Mouse (Mus musculus): ENCODE results near the gene Smarca5. TPM values are rescaled to one million over a fixed set of nuclear protein-coding genes. Genes with fewer than 3 reads are reported as not detected.

The Smarca5 gene
- total and polyA plus RNA-seq, 3 experiments, result 59.0 to 140 (median 89.1) TPM

GRCm38 (mm10) chr8:80780271-80780670 is 41.0 kb upstream of the Smarca5 start:
- H3K9me3 ChIP-seq (replicated peaks; ENCODE audit: insufficient read depth, low read length), result no peaks in the 10 kb centered on the region
- no peak for DNase-seq (ENCODE audit: low read depth, low spot score)
- no peak overlapping the region for H3K9ac ChIP-seq (ENCODE audit: control insufficient read depth, low read depth, low read length, poor library complexity, severe bottlenecking)
- H3K4me1 ChIP-seq (ENCODE audit: control insufficient read depth in 1 of 2, insufficient read depth in 2 of 2, low read length in 2 of 2), result no peaks in the 10 kb centered on the region
- no peak overlapping the region for H3K27ac ChIP-seq (ENCODE audit: control insufficient read depth, low read depth, low read length)
- H3K36me3 ChIP-seq (ENCODE audit: control insufficient read depth in 1 of 2, insufficient read depth in 2 of 2, low read length in 2 of 2), result peaks cover 0 to 6% of the 10 kb centered on the region in 2 experiments; a peak in 2 of 4 replicates
- H3K79me2 ChIP-seq (ENCODE audit: control insufficient read depth, insufficient read depth, low read length, poor library complexity), result no peaks in the 10 kb centered on the region
- TF ChIP-seq ZKSCAN1 (IDR thresholded peaks at IDR 0.05; ENCODE audit: low read depth, low read length) (no peak), USF1 (IDR thresholded peaks at IDR 0.05; ENCODE audit: low read depth, low read length) (no peak), SIN3A (IDR thresholded peaks at IDR 0.05; ENCODE audit: low read length) (no peak), CHD2 (IDR thresholded peaks at IDR 0.05; ENCODE audit: low read length) (no peak), KAT2A (conservative IDR thresholded peaks at IDR 0.05; ENCODE audit: low read depth, low read length) (no peak), MAFK (IDR thresholded peaks at IDR 0.05; ENCODE audit: borderline replicate concordance, low read depth, low read length) (no peak), ETS1 (IDR thresholded peaks at IDR 0.05; ENCODE audit: low read depth, low read length) (no peak), RAD21 (IDR thresholded peaks at IDR 0.05; ENCODE audit: low read depth, low read length) (no peak), POLR2A (IDR thresholded peaks at IDR 0.05; ENCODE audit: control insufficient read depth in 1 of 2, insufficient read depth in 1 of 2, low read depth in 1 of 2, low read length in 2 of 2, poor library complexity in 1 of 2) (no peak), MEF2A (IDR thresholded peaks at IDR 0.05; ENCODE audit: extremely low read depth, insufficient replicate concordance, low read depth, low read length, poor library complexity, severe bottlenecking) (no peak), BHLHE40 (IDR thresholded peaks at IDR 0.05; ENCODE audit: borderline replicate concordance, low read depth, low read length) (no peak), TCF12 (IDR thresholded peaks at IDR 0.05; ENCODE audit: low read depth, low read length) (no peak), ZMIZ1 (IDR thresholded peaks at IDR 0.05; ENCODE audit: low read depth, low read length) (no peak), ZNF384 (IDR thresholded peaks at IDR 0.05; ENCODE audit: low read depth, low read length) (no peak), JUND (IDR thresholded peaks at IDR 0.05; ENCODE audit: low read depth, low read length) (no peak), UBTF (IDR thresholded peaks at IDR 0.05; ENCODE audit: borderline replicate concordance, insufficient read depth, low read depth, low read length) (no peak), ELF1 (IDR thresholded peaks at IDR 0.05; ENCODE audit: low read depth, low read length) (no peak), GATA1 (IDR thresholded peaks at IDR 0.05; ENCODE audit: low read depth, low read length) (no peak), POLR2AphosphoS5 (IDR thresholded peaks at IDR 0.05; ENCODE audit: borderline replicate concordance, low read depth, low read length) (no peak), CHD1 (IDR thresholded peaks at IDR 0.05; ENCODE audit: low read depth, low read length) (no peak)
- no peaks in the 10 kb centered on the region for H3K27me3 ChIP-seq (ENCODE audit: control insufficient read depth in 1 of 2, insufficient read depth in 2 of 2, low read length in 2 of 2)
- H3K4me3 ChIP-seq (ENCODE audit: control insufficient read depth in 1 of 2, insufficient read depth in 1 of 2, low read depth in 2 of 2, low read length in 2 of 2), result no peak overlapping the region

GRCm38 (mm10) chr8:80776436-80776835 is 37.1 kb upstream of the Smarca5 start:
- DNase-seq (ENCODE audit: low read depth, low spot score), result no peak
- Histone ChIP-seq H3K9ac (ENCODE audit: control insufficient read depth, low read depth, low read length, poor library complexity, severe bottlenecking) (no peak overlapping the region), H3K36me3 (ENCODE audit: control insufficient read depth in 1 of 2, insufficient read depth in 2 of 2, low read length in 2 of 2) (peaks cover 0 to 9% of the 10 kb centered on the region in 2 experiments; a peak in 2 of 4 replicates), H3K79me2 (ENCODE audit: control insufficient read depth, insufficient read depth, low read length, poor library complexity) (no peaks in the 10 kb centered on the region), H3K4me1 (ENCODE audit: control insufficient read depth in 1 of 2, insufficient read depth in 2 of 2, low read length in 2 of 2) (no peaks in the 10 kb centered on the region), H3K27me3 (ENCODE audit: control insufficient read depth in 1 of 2, insufficient read depth in 2 of 2, low read length in 2 of 2) (no peaks in the 10 kb centered on the region), H3K27ac (ENCODE audit: control insufficient read depth, low read depth, low read length) (no peak overlapping the region), H3K4me3 (ENCODE audit: control insufficient read depth in 1 of 2, insufficient read depth in 1 of 2, low read depth in 2 of 2, low read length in 2 of 2) (no peak overlapping the region), H3K9me3 (replicated peaks; ENCODE audit: insufficient read depth, low read length) (no peaks in the 10 kb centered on the region)
- no peak for TF ChIP-seq MYB (IDR thresholded peaks at IDR 0.05; ENCODE audit: low read depth, low read length)
- no peak for TF ChIP-seq MYC (IDR thresholded peaks at IDR 0.05; ENCODE audit: low read depth, low read length)
- TF ChIP-seq ZC3H11A (IDR thresholded peaks at IDR 0.05; ENCODE audit: low read depth, low read length), result no peak
- no peak for TF ChIP-seq JUND (IDR thresholded peaks at IDR 0.05; ENCODE audit: low read depth, low read length)
- TF ChIP-seq SIN3A (IDR thresholded peaks at IDR 0.05; ENCODE audit: low read length), result no peak
- no peak for TF ChIP-seq HCFC1 (IDR thresholded peaks at IDR 0.05; ENCODE audit: low read depth, low read length)
- no peak for TF ChIP-seq KAT2A (conservative IDR thresholded peaks at IDR 0.05; ENCODE audit: low read depth, low read length)
